Mouse (Mus musculus): Measurements from ENCODE around the gene Il23a.
"Not testable (repeated sequence)": the region's sequence is repeated elsewhere in the genome, so short reads cannot be mapped to it uniquely, and the experiment has no call there.

Il23a gene

GRCm38 (mm10) chr10:128303126-128304021, 4.8 kb upstream of the Il23a start, which contains the start of gene Pan2:
Gene Pan2 (plus strand): TSS chr10:128303335.
- peak; percentile 99 for DNase-seq (ENCODE audit: low spot score)

GRCm38 (mm10) chr10:128302785-128303125, 4.2 kb upstream of the Il23a start:
- DNase-seq (ENCODE audit: low spot score): no peak

- no peak for DNase-seq (ENCODE audit: low spot score)
Measured at GRCm38 (mm10) chr10:128302357-128302756, 3.8 kb upstream of the Il23a start.

GRCm38 (mm10) chr10:128298243-128298642, 309 bp downstream of the Il23a start:
- no peak for DNase-seq (ENCODE audit: low spot score)

GRCm38 (mm10) chr10:128297622-128298021, 930 bp downstream of the Il23a start:
- no peak for DNase-seq (ENCODE audit: low spot score)

GRCm38 (mm10) chr10:128297221-128297620, 1.3 kb downstream of the Il23a start:
- no peak for DNase-seq (ENCODE audit: low spot score)

GRCm38 (mm10) chr10:128296370-128297090, 2.0 kb downstream of the Il23a start:
- DNase-seq (ENCODE audit: low spot score): no peak

GRCm38 (mm10) chr10:128290594-128290993, 8.0 kb downstream of the Il23a start:
- not testable (repeated sequence) for DNase-seq (ENCODE audit: low spot score)

- DNase-seq (ENCODE audit: low spot score): peak; percentile 53
Measured at GRCm38 (mm10) chr10:128283604-128284579, 14.7 kb downstream of the Il23a start.

- no peak for DNase-seq (ENCODE audit: low spot score)
Measured at GRCm38 (mm10) chr10:128282886-128283450, 15.6 kb downstream of the Il23a start.

GRCm38 (mm10) chr10:128281682-128282081, 16.9 kb downstream of the Il23a start:
- DNase-seq (ENCODE audit: low spot score): no peak

- no peak for DNase-seq (ENCODE audit: low spot score)
Measured at GRCm38 (mm10) chr10:128280943-128281342, 17.6 kb downstream of the Il23a start.

GRCm38 (mm10) chr10:128278158-128278557, 20.4 kb downstream of the Il23a start:
- DNase-seq (ENCODE audit: low spot score): no peak

- not testable (repeated sequence) for DNase-seq (ENCODE audit: low spot score)
Measured at GRCm38 (mm10) chr10:128275374-128275773, 23.2 kb downstream of the Il23a start.

- not testable (repeated sequence) for DNase-seq (ENCODE audit: low spot score)
Measured at GRCm38 (mm10) chr10:128272819-128273439, 25.6 kb downstream of the Il23a start.

- no peak for DNase-seq (ENCODE audit: low spot score)
Measured at GRCm38 (mm10) chr10:128271883-128272282, 26.7 kb downstream of the Il23a start.

- DNase-seq (ENCODE audit: low spot score): no peak
Measured at GRCm38 (mm10) chr10:128270866-128271265, 27.7 kb downstream of the Il23a start.

GRCm38 (mm10) chr10:128270287-128270841, 28.2 kb downstream of the Il23a start, which contains the start of gene Stat2:
Gene Stat2 (plus strand): TSS chr10:128270559.
- DNase-seq (ENCODE audit: low spot score): peak; percentile 92

GRCm38 (mm10) chr10:128269206-128269910, 29.2 kb downstream of the Il23a start:
- DNase-seq (ENCODE audit: low spot score): no peak

- DNase-seq (ENCODE audit: low spot score): no peak
Measured at GRCm38 (mm10) chr10:128268371-128268770, 30.2 kb downstream of the Il23a start, which contains the start of gene Apof. Gene Apof (plus strand): TSS chr10:128268671.
